Mouse (Mus musculus) ES-E14 (cell line): ENCODE results near the gene Sstr3.

Experiments
- ZC3H11A ChIP-seq: IDR thresholded peaks from 2 replicates; pipeline ENCODE4 v1.6.1; 2012; ENCODE audit warnings: low read depth, mild to moderate bottlenecking, inconsistent platforms, low read length, borderline replicate concordance
- ZNF384 ChIP-seq: IDR thresholded peaks from 2 replicates; pipeline ENCODE4 v1.6.1; 2012; ENCODE audit warnings: low read depth, low read length, inconsistent platforms

- TF ChIP-seq ZNF384 (no peak), ZC3H11A (no peak)
Observed at GRCm38 (mm10) chr15:78541036-78541435, 3.4 kb downstream of the Sstr3 start.
